Mouse (Mus musculus) T-helper 1 cell (primary cell): ENCODE results near the gene Vsx2.

ENCODE experiments used
- in situ Hi-C: fragments of 300-600 bp; cut with MboI, MseI; formaldehyde crosslinking; loops from one replicate; pipeline ENCODE4 v1.15.1; 2025; ENCODE audit warnings: high pct_unique_total_duplicates

Vsx2 gene

DNA sequence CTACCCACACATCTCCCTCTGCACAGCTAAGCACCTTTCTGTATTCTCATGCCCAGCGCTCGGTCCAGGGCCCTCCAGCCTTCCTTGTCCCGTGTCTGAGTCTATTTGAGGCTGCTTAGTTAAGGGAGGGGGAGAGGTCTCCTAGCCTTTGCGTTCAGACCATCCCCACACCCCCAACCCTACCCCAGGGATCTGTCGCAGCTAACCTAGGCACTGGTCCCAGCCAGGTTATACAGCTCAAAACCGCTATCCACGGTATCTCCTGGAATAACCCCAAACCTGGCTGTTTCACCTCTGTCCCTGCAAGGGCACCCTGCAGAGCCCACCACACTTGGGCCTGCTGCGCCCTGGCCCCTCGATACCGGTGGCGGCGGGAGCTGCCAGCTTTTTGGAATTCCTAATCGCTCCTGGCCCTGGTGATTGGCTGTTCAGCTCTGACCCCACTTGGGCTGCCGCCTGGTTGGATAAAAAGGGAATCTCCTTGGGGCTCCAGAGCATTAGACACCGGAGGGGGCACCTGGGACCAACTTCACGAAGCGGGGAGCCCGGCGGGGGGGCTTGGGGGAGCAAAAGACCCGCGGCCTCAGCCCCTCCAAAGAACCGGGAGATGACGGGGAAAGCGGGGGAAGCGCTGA, at the start of gene Vsx2:
Vsx2 (plus strand) TSS at position 427 of the 635 bp plus-strand sequence.
- in situ Hi-C loops, result no loop called here

DNA sequence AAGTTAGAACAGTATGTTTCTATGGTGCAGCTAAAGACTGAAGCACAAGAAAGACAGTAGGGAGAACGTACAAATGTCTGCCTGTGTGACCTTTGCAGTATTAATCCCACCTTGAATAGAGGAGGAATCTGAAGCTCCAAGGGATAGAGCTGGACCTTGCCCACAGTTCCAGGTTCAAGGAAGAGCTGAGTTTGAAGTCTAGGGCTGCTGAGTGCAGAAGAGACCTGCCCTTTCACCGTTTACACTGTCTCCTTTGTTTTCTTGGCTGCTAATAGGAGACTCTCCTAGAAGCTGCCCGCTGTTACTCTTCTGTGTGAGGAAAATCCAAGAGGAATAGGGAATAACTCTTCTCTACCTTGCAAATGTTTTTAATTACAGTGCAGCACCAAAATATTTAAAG, 45.8 kb upstream of the Vsx2 start:
- in situ Hi-C loops, result no loop called here

- in situ Hi-C loops, result loop anchor here (25.0 kb wide), 1 partner anchor 1488 kb away; no protein-coding TSS in a partner anchor
These were observed 45.2 kb upstream of the Vsx2 start for GRCm38 (mm10) chr12:84524147-84525050.

- in situ Hi-C loops, result loop anchor here (25.0 kb wide), 1 partner anchor 1487 kb away; no protein-coding TSS in a partner anchor
These were observed 44.1 kb upstream of the Vsx2 start for GRCm38 (mm10) chr12:84525422-84525821.

DNA sequence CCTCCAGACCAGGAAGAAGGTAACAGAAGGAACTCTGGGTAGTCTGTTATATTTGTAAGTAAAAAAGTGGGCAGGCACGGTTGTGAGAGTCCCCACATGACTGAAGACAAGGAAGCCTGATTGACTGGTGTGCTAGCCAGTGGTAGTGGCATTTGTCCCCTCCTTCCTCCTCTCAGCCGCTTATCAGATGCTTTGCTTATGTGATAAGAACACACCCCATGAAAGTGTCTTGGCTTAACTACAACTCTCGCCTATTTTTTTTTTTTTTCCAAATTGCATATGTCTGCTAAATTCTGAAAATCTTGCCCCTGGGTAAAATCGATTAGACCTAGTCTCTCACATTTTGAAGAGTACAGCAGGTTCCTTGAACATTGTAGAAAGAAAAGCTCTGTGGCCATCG, 39.1 kb upstream of the Vsx2 start:
- in situ Hi-C loops, result loop anchor here (25.0 kb wide), 1 partner anchor 1482 kb away; no protein-coding TSS in a partner anchor

GRCm38 (mm10) chr12:84531906-84532829, 37.4 kb upstream of the Vsx2 start:
- in situ Hi-C loops, result loop anchor here (25.0 kb wide), 1 partner anchor 1480 kb away; no protein-coding TSS in a partner anchor

GRCm38 (mm10) chr12:84532830-84533199, 36.7 kb upstream of the Vsx2 start:
- in situ Hi-C loops, result loop anchor here (25.0 kb wide), 1 partner anchor 1479 kb away; no protein-coding TSS in a partner anchor

GRCm38 (mm10) chr12:84533706-84534486, 35.7 kb upstream of the Vsx2 start:
- in situ Hi-C loops, result loop anchor here (25.0 kb wide), 1 partner anchor 1478 kb away; no protein-coding TSS in a partner anchor

DNA sequence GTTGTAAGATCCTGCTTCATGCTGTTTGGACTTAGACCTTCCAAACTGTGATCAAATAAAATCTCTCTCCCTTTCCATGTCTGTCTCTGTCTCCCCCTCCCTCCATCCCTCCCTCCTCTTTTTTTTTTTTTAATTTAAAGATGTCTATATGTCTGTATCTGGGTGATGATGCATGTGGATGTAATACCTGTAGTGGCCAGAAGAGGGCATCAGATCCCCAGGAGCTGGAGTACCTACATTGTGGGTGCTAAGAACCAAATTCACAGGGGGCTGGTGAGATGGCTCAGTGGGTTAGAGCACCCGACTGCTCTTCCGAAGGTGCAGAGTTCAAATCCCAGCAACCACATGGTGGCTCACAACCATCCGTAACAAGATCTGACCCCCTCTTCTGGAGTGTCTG, 30.0 kb upstream of the Vsx2 start:
- in situ Hi-C loops, result loop anchor here (5.0 to 25.0 kb wide), 2 partner anchors 47 to 1473 kb away; no protein-coding TSS in a partner anchor

DNA sequence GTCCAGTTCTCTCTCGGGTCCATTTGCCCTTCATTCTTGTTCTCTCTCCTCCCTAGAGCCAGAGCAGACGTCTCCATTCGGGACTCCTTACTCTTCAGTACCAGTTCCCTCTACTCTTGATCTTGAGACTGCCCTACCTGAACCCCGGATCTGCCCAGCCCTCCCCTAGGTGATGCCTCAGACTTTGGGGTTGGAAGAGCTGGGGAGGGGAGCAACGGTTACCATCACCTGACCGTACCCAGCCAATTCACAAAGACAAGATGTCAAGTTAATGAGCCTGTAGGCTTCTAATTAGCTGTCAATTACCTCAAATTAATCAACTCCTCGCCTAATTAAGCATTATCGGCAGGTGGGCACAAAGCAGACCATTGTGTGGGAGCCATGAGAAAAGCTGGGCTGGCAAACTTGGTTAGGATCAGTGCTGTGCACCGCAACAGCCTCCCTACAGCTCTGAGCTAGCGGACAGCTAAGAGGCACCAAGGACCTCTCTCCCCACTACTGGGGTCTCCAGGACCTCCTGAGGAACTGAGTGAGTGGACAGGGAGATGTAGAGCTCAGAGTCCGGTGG, 28.1 kb upstream of the Vsx2 start:
- in situ Hi-C loops, result loop anchor here (25.0 kb wide), 1 partner anchor 1471 kb away; no protein-coding TSS in a partner anchor

GRCm38 (mm10) chr12:84546028-84546427, 23.5 kb upstream of the Vsx2 start:
- in situ Hi-C loops, result loop anchor here (25.0 kb wide), 1 partner anchor 1466 kb away; no protein-coding TSS in a partner anchor

DNA sequence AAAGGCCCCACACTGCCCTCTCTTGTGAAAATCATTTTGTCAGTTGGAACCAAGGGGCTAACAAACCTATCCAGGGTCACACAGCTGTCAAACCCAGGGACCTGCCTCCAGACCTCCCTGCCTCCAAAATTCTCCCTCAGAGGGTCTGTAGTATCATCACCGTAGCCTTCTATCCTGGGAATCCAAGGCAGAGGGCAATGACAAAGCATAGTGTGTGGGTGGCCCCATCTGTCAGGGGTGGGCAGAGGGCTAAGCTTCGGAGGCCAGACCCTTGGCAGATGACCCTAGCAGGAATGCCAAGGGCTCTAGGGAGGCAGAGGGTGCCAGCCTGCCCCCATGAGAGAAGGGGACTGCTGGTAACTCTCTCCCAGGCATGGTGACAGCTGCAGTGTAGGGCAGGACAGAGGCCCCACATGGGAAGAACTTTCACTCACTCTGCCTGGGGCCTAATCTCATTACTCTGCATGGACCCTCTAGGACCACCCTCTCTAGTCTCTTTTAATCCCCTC, 22.9 kb upstream of the Vsx2 start:
- in situ Hi-C loops, result loop anchor here (25.0 kb wide), 1 partner anchor 1466 kb away; no protein-coding TSS in a partner anchor

- in situ Hi-C loops, result loop anchor here (25.0 kb wide), 1 partner anchor 1464 kb away; no protein-coding TSS in a partner anchor
These were observed 21.3 kb upstream of the Vsx2 start for GRCm38 (mm10) chr12:84548251-84548650.

- in situ Hi-C loops, result no loop called here
These were observed 14.3 kb upstream of the Vsx2 start for GRCm38 (mm10) chr12:84555218-84555617.

DNA sequence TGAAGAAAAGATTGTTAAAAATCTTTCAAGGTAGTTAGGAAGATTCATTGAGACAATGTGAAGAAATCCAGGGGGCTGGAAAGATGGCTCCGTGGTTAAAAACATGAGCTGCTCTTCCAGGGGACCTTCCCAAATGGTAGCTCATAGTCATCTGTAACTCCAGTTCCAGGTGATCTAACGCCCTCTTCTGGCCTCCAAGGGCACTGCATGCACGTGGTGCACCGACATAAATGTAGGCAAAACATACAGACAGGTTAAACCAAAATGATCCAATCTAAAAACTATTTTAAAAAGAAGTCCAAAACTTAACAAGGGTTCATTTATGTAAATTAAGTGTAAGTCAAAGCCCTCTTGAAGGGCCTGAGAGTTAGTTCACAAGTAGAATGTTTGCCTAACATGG, 7.0 kb upstream of the Vsx2 start:
- in situ Hi-C loops, result no loop called here

DNA sequence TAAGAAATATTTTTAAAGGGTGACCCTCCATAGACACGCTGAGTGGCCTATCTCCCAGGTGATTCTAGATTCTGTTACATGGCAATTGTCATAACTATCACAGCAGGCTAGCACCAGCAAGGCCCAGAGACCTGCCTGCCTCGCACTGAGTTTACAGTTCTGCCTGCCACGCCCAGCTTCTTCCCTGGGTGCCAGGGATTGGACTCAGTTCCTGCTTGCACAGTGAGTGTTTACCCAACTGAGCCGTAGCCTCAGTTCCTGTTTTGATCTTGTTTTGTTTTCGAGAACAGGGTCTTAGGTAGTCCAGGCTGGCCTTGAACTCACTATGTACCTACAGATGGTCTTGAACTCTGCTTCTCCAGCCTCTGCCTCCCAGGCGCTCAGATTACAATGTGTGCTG, 2.0 kb upstream of the Vsx2 start:
- in situ Hi-C loops, result no loop called here

GRCm38 (mm10) chr12:84569976-84570693, 573 bp downstream of the Vsx2 start:
- in situ Hi-C loops, result no loop called here

DNA sequence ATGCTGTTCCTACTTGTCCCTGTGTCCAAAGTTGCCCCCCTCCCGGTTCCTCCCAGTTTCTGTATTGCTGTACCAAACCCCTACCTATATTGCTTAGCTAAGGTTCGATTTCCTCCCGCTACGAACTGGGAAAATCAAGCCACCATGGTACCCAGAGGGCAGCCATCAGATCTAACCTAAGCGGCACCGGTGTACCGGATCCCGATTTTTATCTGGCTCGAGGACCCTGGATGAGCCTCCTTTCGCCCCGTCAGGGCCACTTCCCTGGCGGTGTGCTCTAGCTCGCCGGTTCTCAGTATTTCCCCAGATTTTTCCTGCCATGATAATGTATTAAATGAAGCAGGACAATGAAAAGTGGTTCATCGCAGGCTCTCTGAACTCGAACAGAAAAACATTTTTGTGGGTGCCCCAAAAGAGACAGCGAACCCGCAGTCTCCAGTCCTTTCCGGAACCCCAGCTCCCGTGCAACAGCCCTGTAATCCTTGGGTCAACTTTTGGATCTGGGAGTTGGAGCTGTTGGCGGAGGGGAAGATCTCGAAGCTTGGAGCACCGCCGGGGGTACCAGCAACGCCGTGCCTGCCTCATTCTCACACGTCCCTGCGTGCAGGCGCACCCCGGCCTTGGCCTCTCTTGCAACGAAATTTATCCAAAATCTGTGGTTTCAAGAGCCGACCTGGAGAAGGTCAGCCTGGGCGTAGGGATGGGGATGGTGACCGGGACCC, 1.3 kb downstream of the Vsx2 start:
- in situ Hi-C loops, result no loop called here
